Mouse (Mus musculus) thymus, adult 18-20 months (tissue): ENCODE data around the gene Tap1.
A peak's percentile ranks its signal among the peaks of the same experiment; 100 is the strongest.
"Not testable (repeated sequence)": the region's sequence is repeated elsewhere in the genome, so short reads cannot be mapped to it uniquely, and the experiment has no call there.

Experiments
- DNase-seq, 2 experiments: peaks; one replicate each; pipeline ENCODE4 v3.0.0; 2022; ENCODE audit warnings: mixed read lengths in 2 of 2

Gene Tap1

DNA sequence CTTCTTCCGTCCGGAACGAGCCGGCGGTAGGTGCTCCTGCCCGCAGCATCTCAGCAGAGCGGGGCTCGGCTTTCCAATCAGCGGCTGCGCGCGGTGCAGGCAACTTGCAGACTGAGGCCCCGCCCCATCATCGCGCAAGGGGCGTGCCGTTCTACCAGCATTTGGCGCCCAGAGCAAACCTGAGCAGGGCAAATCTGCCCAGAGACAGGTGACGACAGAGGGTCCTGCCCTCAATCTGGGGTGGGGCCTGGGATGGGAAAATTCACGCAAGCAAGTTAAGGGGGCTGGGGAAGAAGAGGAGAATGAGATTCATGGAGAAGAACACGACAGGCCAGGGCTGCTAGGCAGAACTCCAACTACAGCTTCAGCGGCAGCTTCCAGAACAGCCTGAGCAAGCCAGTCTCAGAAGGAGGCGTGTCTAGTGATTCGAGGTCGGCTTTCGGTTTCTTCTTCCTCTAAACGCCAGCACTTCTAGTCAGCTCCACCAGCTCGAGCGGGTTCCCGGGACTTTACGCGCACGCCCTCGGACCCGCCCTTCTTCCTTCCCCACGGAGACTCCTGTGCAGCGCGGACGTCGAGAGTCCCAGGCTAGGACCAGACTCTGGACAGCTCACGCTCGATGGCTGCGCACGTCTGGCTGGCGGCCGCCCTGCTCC lies at the start of gene Tap1, which contains the start of gene Psmb9:
TSS of gene Tap1 (plus strand) at position 293 of the 656 bp plus-strand sequence.
TSS of gene Psmb9 (minus strand) at position 504 of the 656 bp plus-strand sequence.
- DNase-seq = peak; percentile 97 to 98

DNA sequence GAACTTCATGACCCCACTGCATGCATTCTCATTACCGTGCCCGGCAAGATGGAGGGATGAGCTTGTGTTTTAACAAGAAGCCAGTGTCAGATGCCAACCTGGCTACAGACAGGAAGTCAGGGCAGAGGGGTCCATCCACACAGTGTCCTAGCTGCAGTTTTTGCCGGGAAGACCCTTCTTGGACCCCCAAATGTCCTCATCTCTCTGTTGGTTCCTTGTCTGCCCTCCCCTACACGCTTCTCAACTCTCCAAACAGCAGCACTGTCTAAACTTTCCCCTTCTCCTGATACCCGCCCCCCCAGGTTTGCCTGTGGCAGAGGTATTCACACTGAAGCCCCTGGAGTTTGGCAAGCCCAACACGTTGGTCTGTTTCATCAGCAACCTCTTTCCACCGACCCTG lies 49.8 kb upstream of the Tap1 start:
- DNase-seq = no peak

DNA sequence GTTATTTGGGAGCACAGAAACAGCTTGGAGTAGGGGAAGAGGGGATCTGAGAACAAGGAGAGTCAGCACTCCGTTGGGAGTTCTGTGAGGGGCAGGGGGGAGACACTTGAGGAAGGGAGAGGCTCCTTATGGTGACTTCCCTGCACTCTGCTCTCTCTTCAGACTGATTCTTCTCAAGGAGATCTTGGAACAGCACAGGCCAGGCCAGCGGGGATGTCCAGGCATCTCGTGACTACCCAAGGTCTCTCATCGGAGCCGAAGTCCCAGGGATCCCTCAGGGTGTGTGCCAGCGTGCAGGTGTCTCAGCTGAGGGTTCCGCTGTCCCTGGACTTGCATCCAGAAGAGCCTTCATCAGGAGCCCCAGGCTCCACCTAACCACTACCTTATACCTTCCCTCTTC lies 48.7 kb upstream of the Tap1 start:
- no peak for DNase-seq

DNA sequence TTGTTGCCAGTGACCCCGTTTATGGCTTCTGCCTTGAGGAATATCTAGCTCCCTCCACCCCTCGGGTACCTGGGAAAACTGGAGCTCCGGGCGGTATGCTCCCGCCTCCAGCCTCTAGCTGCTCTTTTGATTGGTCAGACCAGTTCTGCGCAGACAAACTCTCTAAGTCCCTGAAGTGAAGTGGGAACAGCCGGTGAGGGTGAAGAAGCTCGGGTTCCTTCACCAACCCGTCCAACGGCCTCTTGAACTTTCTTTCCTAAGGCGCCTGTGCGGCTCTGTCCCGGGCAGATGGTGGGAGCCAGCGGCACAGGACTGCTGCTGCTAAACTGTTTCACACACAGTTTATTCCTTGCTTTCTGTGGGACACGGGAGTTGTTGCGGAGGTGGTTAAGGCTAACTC lies 47.9 kb upstream of the Tap1 start:
- DNase-seq = no peak

DNA sequence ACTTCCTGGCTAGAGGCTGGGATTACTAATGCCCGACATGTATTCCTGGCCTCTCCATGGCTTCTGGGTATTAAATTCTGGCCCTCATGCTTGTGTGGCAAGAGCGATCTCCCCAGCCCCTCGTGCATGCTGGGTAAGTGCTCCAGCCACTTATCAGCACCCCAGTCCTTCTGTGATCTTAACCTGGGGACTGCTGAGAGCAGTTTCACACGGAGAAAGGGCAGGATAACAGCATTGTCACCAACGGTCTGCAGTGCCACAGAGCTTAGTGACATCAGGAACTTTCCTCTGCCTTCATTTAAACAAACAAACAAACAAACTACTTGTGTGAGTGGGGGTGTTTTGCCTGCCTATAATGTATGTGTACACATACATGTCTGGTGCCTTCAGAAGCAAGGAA lies 47.1 kb upstream of the Tap1 start:
- DNase-seq = no peak

DNA sequence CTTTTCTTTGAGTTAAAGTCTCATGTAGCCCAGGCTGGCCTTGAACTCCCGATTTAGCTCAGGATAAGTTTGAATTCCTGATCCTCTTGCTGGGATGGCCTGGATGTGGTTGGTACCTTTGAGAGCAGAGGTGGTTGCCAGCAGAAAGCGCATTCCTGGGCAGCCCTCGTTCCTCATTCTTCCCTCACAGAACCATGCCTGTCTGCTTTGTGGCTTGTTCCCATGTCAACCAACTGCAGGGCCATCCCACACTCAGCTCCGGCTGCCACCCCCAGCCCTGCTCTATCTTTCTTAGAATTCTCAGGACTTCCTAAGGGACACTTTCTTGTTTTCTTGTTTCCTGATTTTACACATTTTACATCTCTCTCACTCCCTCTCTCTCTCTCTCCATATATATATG lies 45.9 kb upstream of the Tap1 start:
- DNase-seq = no peak

DNA sequence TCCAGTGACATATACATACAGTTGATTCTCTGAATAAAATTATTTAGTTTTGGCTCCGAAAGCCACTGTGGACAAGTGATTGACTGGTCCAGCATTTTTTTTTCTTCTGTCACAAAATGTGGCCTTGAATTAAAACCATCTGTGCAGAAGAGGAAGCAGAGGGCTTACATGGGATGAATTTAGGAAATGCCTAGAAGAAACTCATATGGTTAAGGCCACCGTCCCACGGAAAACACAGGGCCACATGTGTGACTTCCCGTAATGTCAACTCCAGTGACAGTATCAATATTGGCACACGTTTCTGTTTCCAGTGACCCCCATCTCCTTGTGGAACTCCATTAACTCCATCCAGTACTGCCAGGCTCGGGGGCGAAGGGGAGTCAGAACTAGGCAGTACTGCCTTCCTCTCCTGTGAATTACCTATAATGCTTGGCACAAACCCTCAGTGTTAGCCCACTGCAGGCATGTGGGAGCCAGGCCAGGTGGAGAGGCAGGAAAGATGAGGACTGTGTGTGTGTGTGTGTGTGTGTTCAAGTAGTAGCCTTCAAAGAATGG lies 44.8 kb upstream of the Tap1 start:
- no peak for DNase-seq

DNA sequence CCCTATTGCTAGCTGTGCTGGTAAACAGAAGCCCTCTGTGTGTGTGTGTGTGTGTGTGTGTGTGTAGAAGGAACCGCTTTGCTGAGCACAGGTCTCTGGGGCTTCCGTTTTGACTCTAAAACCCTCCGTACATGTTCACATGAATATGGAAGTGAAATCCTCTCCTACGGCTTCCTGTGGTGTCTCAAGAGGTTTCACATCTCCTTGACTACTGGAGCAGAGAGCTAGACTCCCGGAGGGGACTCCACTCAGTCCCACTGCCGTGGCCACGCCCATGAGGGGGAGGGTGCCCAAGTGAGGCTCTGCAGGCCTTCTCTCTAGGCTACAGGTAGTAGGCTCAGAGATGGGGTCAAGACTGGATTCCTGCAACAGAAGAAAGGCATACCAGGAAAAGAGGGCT lies 44.3 kb upstream of the Tap1 start, which contains the start of gene H2-DMb2:
TSS of gene H2-DMb2 (plus strand) at position 275 of the 400 bp plus-strand sequence.
- DNase-seq = peak; percentile 80 to 87

DNA sequence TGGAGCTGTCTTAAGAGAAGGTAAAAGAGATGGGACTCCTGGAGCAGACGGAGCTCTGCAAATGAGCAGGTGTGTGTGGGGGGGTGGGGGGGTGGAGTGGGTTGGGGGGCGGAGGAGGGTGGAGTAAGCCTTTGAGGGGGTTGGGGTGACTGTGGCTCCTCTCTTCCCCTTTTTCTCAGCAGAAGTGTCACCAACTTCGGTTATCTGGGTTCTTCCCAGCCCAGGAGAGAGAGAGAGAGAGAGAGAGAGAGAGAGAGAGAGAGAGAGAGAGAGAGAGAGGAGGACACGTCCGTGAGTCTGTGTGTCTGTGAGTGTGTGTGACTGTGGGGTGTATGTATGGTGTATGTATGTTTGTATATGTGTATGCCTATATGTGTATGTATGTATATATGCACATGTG lies 43.9 kb upstream of the Tap1 start:
- DNase-seq = no peak

DNA sequence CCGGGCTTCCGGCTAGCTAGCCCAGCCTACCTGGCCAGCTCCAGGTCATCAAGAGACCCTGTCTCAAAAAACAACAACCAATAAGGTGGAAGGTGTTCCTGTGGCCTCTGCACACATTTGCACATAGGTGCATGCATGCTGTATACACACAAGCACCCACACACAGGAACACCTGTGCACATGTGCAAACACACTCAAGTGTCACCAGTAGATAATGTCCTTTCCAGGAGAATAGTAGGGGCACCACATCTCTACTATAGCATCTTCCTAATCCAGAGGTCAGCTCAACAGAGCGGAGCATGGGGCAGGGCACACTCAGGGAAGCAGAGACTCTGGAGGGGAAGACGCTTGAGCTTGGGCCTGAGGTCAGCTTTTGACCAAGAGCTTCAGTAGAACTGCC lies 43.1 kb upstream of the Tap1 start:
- not testable (repeated sequence) for DNase-seq

DNA sequence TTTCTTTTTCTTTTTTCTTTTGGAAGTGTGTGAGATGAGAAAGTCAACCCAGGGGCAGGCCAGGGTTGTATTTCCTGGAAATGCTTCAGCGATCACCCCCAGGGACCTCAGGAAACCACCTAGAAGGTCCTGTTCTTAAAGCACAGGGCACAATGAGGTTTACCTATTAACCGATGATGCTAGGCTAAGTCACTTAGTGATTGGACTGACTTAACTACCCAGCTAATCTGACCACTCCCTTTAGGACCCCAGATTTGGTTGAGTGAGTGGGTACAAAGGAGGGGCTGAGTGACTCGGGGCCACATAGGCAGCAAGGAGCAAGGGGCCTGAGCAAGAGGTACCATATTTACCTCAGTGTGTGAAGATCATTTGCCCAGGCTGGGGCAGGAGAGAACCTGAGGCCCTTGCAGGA lies 42.4 kb upstream of the Tap1 start:
- DNase-seq = no peak

DNA sequence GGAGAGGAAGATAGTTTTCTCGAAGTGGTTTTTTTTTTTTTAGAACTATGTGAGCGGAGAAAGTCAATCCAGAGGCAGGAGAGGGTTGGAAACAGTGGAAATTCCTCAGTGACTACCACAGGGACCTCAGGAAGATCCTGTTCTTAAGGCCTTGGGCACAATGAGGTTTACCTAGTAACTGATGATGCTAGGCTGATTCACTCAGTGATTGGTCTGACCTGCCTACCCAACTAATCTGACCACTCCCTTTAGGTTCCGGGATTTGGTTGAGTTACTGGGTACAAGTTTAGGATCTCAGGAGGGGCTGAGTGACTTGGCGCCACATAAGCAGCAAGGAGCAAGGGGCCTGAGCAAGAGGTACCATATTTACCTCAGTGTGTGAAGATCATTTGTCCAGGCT lies 34.4 kb upstream of the Tap1 start, which contains the start of gene H2-DMb1:
TSS of gene H2-DMb1 (plus strand) at position 150 of the 400 bp plus-strand sequence.
- no peak for DNase-seq

DNA sequence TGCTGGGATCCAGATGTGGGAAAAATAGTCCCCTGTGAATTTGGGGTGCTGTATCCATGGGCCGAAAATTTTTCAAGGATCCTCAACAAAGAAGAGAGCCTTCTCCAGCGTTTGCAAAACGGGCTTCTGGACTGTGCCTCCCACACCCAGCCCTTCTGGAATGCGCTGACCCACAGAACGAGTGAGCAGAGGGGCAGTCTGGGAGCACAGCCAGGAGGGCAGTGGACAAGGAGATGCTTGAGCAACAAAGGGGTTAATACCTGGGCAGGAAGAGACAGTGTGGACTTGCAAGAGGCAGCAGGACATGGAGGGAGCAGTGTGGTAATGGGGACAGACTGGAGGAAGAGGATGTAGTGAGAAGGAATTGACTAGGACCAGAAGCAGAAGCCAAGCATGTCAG lies 31.8 kb upstream of the Tap1 start:
- no peak for DNase-seq

DNA sequence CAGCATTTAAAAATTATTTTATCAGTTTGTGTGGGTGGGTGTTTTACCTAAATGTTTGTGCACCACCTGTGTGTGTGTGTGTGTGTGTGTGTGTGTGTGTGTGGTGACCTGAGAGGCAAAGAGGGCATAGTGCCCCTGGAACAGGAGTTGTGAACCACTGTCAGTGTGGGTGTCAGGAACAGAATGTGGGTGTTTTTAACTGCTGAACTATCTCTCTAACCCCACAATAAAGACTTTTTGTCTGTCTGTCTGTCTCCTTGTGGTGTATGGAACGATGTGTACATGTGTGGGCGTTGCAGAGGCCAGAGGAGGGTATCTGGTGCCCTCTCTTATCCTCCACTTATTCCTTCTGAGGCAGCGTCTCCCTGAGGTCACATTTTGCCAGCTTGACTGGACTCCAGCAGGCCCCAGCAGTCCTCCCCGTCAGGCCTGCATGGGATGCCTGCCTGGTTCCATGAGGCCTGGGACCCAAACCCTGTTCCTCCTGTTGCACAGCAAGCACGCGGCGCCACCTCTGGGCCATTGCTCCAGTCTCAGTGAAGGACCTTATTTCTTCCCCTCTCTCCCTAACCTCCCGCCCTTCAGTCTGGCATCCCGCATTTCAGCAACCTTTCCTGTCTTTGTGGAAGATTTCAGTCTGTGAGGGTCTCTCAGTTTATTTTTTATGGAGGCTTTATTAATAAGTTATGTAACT lies 23.0 kb upstream of the Tap1 start:
- peak; percentile 40 to 57 for DNase-seq

DNA sequence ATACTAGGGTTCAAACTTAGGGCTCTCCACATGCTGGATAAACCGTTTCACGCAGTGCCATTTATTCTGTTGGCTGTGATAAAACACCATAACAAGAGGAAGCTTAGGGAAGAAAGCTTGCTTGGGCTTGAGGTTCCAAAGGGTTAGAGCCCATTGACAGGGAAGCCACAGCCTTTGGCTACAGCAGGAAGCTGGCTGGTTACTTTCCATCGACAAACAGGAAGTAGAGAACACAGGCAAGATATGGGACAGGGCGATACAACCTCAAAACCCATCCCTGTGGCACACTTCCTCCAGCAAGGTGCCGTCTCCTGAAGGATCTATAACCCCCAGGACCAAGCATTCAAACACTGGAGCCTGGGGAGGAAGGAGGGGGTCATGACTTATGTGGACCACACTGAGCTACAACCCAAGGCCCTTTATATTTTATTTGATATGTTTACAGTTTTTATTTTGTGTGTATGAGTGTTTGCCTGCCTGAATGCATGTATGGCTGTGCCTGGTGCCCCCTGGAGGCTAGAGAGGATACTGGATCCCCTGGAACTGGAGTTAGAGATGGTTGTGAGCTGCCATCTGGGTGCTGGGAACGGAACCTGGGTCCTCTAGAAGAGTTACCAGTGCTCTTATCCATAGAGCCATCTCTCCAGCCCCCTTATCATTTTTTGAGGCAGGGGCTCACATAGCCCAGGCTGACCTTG lies 22.2 kb upstream of the Tap1 start:
- DNase-seq = no peak

DNA sequence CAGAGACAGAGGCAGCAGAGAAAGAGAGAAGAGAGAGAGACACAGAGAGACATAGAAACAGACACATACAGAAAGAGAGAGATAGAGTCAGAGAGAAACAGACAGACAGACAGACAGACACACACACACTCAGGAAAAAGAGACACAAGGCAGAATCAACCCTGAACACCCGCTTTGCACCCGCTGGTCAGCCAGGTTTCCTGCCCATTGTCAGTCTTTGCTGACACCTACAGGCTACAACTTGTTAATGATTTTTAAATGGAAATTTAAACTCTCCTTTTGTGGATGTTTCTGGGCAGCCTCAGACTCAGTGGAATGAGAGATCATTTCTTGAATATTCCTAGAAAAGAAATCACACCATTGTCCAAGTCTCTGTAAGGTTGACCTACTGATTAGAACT lies 18.1 kb upstream of the Tap1 start:
- no peak for DNase-seq

DNA sequence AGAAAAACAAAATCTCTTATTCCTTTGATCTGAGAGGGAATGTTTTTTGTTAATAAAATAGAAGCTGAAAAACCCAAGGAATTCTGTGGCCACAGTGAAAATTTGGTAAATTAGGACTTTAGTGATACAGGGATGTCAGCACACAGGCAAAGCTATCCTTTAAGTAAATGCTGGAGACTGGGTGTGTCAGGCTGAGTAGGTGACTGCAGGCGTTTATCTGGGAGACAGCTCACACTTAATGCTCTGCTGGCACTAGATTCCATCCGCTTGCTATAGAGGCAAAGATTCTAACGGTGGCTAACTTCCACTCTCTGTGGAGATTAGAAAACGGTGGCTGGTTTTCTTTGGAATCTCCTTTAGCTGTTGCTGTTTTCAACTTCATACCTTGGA lies 16.9 kb upstream of the Tap1 start:
- DNase-seq = no peak

DNA sequence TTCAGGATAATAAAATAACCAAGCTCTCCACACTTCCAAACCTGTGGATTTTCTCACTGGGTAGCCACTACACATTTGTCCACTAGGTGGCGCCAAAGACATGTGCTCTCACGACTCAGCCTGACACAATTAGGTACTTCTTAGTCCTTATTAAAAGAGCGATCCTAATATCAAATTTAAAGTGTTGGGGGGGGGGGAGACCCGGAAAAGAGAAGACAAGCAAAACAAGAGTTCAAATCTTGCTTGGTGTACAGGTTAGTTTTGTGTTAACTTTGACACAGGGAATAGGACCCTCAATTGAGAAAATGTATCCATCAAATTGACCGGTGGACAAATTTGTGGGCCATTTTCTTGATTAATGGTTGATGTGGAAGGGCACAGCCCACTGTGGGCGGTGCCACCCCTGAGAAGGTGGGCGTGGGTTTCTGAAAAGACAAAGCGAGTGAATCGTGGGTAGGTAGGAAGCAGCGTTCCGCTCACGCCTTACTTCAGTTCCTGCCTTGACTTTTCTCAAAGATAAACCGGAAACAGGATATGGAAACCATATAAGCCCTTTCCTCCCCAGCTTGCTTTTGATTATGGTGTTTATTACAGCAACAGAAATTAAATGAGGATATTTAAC lies 16.4 kb upstream of the Tap1 start:
- peak; percentile 74 to 87 for DNase-seq

DNA sequence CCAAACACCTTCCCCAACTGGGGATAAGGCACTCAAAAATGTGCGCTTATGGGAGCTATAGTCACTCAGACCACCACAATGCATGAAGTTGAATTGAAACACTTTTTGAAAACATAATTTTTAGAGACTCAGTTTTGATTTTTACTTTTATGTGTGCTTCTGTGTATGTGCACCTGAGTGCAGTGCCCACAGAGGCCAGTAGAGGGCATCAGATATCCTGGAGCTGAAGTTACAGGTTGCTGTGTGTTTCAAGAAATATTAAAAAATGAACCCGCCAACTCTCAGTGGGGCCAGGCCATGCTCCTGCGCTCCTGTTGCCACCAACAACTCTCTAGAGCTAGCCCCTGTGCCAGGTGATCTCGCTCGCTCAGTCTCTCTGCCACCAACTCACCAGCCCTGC lies 14.8 kb upstream of the Tap1 start:
- no peak for DNase-seq

DNA sequence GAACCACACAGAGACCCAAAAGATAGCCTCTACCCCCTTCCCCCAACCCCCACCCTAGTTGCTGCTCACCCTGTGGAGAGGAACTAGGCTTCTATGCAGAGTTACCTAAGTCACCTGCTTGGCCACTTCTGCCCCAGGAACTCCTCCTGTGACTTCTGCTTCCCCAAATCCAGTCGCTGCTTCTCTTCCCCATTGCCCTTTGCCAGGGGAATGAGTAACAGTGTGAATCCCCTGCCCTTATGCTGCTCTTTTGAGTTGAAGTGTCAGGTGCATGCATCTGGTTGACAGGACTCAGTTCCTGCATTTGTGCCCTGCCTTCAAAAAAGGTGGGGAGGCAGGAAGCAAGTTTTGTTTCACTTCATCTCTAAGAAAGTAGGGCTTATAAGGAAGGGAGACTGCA lies 13.3 kb upstream of the Tap1 start:
- no peak for DNase-seq

DNA sequence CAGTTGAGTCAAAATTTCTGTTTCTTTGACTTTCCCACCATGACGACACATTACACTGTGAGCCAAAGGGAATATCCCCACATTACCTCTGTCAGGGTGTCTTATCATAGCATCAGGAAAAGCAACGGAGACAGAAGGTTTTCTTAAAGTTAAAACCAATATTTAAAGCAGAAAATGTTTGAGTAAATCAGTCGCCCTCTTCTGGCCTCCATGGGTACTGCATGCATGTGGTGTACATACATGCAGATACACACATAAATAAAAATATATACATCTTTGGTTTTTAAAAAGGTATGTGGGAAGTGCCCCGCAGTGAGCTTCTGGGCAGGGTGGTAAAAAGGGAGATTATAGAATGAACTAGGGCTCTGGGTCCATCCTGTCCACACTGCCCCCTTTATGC lies 10.2 kb upstream of the Tap1 start:
- no peak for DNase-seq

DNA sequence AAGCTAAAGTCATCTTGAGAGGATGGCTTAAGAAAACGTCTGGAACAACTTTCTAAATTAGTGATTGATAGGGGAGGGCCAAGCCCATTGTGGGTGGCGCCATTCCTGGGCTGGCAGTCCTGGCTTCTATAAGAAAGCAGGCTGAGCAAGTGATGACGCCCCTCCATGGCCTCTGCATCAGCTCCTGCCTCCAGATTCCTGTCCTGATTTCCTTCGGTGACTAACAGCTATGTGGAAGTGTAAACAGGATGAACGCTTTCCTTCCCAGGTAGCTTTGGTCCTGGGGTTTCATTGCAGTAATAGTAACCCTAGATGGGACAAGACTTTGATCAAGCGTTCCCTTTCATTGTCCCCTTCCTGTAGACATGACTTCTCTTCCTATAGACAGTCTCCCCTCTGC lies 8.3 kb upstream of the Tap1 start:
- DNase-seq = no peak
